Mouse (Mus musculus): ENCODE results near the gene Vwce. TPM values are rescaled to one million over a fixed set of nuclear protein-coding genes. Genes with fewer than 3 reads are reported as not detected.
A peak's percentile ranks its signal among the peaks of the same experiment; 100 is the strongest.

Vwce gene
- polyA plus RNA-seq, 1 experiment from 2014 or later = 0.39 TPM

GRCm38 (mm10) chr19:10657742-10658141, 23.7 kb downstream of the Vwce start:
- no peak overlapping the region for H3K27ac ChIP-seq (replicated peaks)
- H3K27me3 ChIP-seq = no peaks in the 10 kb centered on the region
- no peaks in the 10 kb centered on the region for H3K9me3 ChIP-seq
- H3K36me3 ChIP-seq = no peaks in the 10 kb centered on the region
- WGBS = 92% methylated on average over 5 of the region's 5 CpGs
- H3K9ac ChIP-seq (replicated peaks) = no peak overlapping the region
- no peak for ATAC-seq (replicated peaks)
- H3K4me3 ChIP-seq = no peak overlapping the region
- H3K4me2 ChIP-seq (replicated peaks) = no peak overlapping the region
- no peaks in the 10 kb centered on the region for H3K4me1 ChIP-seq

DNA sequence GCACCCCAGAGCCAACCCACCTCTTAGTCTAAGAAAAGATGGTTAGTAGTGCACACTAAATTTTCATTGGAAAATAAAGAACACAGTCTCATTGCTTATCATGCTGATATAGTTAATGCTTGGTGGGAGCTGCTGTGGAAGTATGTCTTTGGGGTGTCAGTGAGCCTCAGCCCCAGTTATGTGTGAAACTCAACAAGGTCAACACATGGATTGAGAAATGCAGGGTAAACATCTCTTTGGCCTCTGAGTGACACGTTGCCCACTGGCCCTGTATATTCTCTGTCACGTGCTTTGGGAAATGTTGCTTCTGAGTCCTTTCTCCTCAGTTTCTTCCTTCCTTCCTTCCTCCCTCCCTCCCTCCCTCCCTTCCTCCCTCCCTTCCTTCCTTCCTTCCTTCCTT, 24.4 kb downstream of the Vwce start:
- H3K27ac ChIP-seq (replicated peaks) = no peak overlapping the region
- H3K4me1 ChIP-seq = no peaks in the 10 kb centered on the region
- H3K27me3 ChIP-seq = no peaks in the 10 kb centered on the region
- H3K36me3 ChIP-seq = no peaks in the 10 kb centered on the region
- 89% methylated on average over 2 of the region's 2 CpGs for WGBS
- no peak for ATAC-seq (replicated peaks)
- H3K4me3 ChIP-seq = no peak overlapping the region
- H3K4me2 ChIP-seq (replicated peaks) = no peak overlapping the region
- H3K9me3 ChIP-seq = no peaks in the 10 kb centered on the region
- no peak overlapping the region for H3K9ac ChIP-seq (replicated peaks)

DNA sequence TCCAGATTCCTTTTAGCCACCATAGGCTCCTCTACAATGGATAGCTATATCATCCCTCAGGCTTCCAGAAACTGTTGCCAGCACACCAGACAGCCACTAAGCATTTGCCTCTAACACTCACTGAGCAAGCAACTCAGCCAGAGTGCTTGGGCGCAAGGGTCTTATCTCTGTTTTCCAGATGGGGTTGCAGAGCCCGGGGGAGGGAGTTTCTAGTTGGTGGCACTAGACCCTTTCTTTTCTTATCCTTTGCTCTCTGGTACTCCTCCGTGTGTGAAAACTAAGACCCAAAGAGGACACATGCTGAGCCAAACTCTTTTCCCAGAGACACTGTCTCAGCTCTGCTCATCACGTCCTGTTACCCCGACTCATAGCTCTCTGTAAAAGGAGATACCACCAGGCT, 27.4 kb downstream of the Vwce start:
- no peaks in the 10 kb centered on the region for H3K9me3 ChIP-seq
- H3K27me3 ChIP-seq = no peaks in the 10 kb centered on the region
- 76% methylated on average over 5 of the region's 5 CpGs for WGBS
- no peak overlapping the region for H3K9ac ChIP-seq (replicated peaks)
- H3K27ac ChIP-seq (replicated peaks) = no peak overlapping the region
- no peak overlapping the region for H3K4me2 ChIP-seq (replicated peaks)
- no peaks in the 10 kb centered on the region for H3K4me1 ChIP-seq
- H3K36me3 ChIP-seq = no peaks in the 10 kb centered on the region
- H3K4me3 ChIP-seq = no peak overlapping the region
- no peak for ATAC-seq (replicated peaks)

- Histone ChIP-seq H3K36me3 (no peaks in the 10 kb centered on the region), H3K4me3 (no peak overlapping the region), H3K4me2 (replicated peaks) (no peak overlapping the region), H3K4me1 (no peaks in the 10 kb centered on the region), H3K9ac (replicated peaks) (no peak overlapping the region), H3K27ac (replicated peaks) (no peak overlapping the region), H3K27me3 (no peaks in the 10 kb centered on the region), H3K9me3 (no peaks in the 10 kb centered on the region)
- 81% methylated on average over 2 of the region's 2 CpGs for WGBS
- ATAC-seq (replicated peaks) = no peak
These were observed 27.9 kb downstream of the Vwce start for GRCm38 (mm10) chr19:10661919-10662318.

DNA sequence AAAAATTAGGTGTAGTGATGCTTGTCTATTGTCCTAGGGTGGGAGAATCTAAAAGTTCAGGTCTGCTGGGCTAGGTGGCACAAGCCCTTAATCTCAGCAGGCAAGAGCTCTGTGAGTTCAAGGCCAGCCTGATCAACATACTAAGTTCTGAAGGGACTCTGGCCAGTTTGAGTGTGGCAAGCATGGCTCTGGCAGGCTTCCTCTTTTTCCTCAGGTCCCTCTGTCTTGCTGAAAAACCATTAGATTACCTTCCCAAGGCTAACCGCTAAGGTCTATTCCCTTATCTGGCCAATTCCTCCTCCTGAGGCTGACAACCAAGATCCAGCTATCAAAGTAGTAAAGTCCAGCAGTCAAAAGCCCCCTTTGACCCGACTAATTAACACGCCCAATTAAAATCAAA, 28.7 kb downstream of the Vwce start:
- no peak overlapping the region for H3K4me2 ChIP-seq (replicated peaks)
- no peak overlapping the region for H3K9ac ChIP-seq (replicated peaks)
- no peaks in the 10 kb centered on the region for H3K27me3 ChIP-seq
- no peak for ATAC-seq (replicated peaks)
- no peak overlapping the region for H3K4me3 ChIP-seq
- H3K36me3 ChIP-seq = no peaks in the 10 kb centered on the region
- H3K4me1 ChIP-seq = no peaks in the 10 kb centered on the region
- H3K9me3 ChIP-seq = no peaks in the 10 kb centered on the region
- no peak overlapping the region for H3K27ac ChIP-seq (replicated peaks)
- WGBS = 86% methylated on average over 3 of the region's 3 CpGs

DNA sequence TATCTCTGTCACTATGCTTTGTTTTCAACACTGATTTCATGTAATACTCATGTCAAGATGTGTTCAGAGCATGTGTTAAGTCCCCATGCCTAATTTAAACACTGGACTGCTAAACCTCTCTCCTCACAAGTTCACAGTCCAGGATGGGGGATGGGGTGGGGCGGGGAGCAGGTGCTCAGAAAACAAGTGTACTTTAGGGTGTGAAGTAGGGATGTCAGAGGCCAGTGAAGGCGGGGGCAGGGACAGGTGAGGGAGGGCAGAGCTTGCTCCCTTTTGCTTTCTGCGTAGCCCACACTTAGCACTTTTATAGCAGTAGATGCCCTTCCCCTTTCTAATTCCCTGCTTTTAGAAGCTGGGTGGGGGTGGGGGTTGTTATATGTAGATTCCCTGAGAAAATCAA, 31.1 kb downstream of the Vwce start:
- Histone ChIP-seq H3K27me3 (no peaks in the 10 kb centered on the region), H3K9ac (replicated peaks) (no peak overlapping the region), H3K9me3 (no peaks in the 10 kb centered on the region), H3K27ac (replicated peaks) (no peak overlapping the region), H3K4me1 (no peaks in the 10 kb centered on the region), H3K36me3 (no peaks in the 10 kb centered on the region), H3K4me2 (replicated peaks) (no peak overlapping the region), H3K4me3 (no peak overlapping the region)
- WGBS = 68% methylated on average over 3 of the region's 3 CpGs
- ATAC-seq (replicated peaks) = peak; percentile 35; the same call in 1 of the 2 replicates

DNA sequence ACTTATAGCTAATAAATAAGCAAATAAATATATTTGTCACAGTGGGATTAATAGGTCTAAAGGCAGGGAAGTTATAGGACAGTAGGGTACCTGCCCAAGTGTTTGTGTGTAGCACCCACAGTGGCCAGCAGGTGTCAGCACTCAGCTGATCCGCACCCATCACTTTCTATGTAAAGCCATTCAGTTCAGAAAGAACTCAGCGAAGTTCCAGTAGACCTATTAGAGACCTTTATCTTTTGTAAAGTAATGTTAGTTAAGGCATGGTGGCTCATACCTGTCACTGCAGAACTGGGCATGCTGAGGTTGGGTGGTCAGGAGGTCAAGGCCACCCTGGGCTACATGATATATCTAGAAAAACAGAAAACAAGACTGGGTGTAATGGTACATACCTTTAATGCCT, 31.5 kb downstream of the Vwce start:
- H3K4me1 ChIP-seq = no peaks in the 10 kb centered on the region
- ATAC-seq (replicated peaks) = peak; percentile 75
- WGBS = 14% methylated on average over 2 of the region's 2 CpGs

GRCm38 (mm10) chr19:10671319-10671718, 37.3 kb downstream of the Vwce start:
- no peak overlapping the region for H3K4me2 ChIP-seq (replicated peaks)
- no peak overlapping the region for H3K9ac ChIP-seq (replicated peaks)
- ATAC-seq (replicated peaks) = no peak
- no peaks in the 10 kb centered on the region for H3K9me3 ChIP-seq
- H3K36me3 ChIP-seq = no peaks in the 10 kb centered on the region
- no peaks in the 10 kb centered on the region for H3K27me3 ChIP-seq
- H3K4me3 ChIP-seq = no peak overlapping the region
- WGBS = 73% methylated on average over 4 of the region's 4 CpGs
- H3K27ac ChIP-seq (replicated peaks) = no peak overlapping the region
- no peaks in the 10 kb centered on the region for H3K4me1 ChIP-seq

More for the DNA sequence above, 31.5 kb downstream of the Vwce start:
- H3K36me3 ChIP-seq = no peaks in the 10 kb centered on the region
- no peaks in the 10 kb centered on the region for H3K27me3 ChIP-seq
- no peaks in the 10 kb centered on the region for H3K9me3 ChIP-seq
- no peak overlapping the region for H3K4me3 ChIP-seq
- H3K27ac ChIP-seq (replicated peaks) = no peak overlapping the region
- no peak overlapping the region for H3K9ac ChIP-seq (replicated peaks)
- no peak overlapping the region for H3K4me2 ChIP-seq (replicated peaks)

DNA sequence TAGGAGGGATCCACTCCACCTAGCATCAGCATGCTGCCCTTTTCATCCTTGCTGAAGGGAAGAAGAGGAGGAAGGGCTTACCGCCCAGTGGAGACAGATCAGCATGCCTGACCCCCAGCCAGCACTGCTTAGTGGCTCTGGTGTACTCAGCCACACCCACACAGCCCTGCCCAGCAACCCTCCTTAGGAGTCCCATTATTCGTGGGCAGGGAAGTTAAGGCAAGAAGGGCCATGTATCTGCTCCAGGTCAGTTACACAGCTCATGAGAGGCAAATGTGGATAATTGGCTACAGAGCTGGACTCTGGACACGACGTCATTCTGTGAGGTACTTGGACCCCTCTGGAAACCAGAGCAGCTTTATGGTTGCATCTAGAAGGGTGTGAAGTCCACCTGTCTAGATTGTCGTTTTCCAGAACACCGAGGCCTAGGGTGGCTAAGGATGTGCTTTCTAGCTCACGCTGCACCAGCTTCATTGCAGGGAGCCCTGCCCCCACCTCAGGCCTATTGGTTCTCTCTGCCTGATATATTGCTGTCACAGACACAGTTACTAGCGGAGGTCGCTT, 37.9 kb downstream of the Vwce start:
- no peak overlapping the region for H3K4me2 ChIP-seq (replicated peaks)
- no peak overlapping the region for H3K27ac ChIP-seq (replicated peaks)
- no peaks in the 10 kb centered on the region for H3K27me3 ChIP-seq
- H3K9ac ChIP-seq (replicated peaks) = no peak overlapping the region
- ATAC-seq (replicated peaks) = no peak
- H3K9me3 ChIP-seq = no peaks in the 10 kb centered on the region
- H3K4me3 ChIP-seq = no peak overlapping the region
- WGBS = 75% methylated on average over 9 of the region's 9 CpGs
- no peaks in the 10 kb centered on the region for H3K4me1 ChIP-seq
- H3K36me3 ChIP-seq = no peaks in the 10 kb centered on the region

GRCm38 (mm10) chr19:10673275-10673674, 39.3 kb downstream of the Vwce start:
- no peaks in the 10 kb centered on the region for H3K9me3 ChIP-seq
- no peaks in the 10 kb centered on the region for H3K36me3 ChIP-seq
- H3K4me3 ChIP-seq = no peak overlapping the region
- no peaks in the 10 kb centered on the region for H3K27me3 ChIP-seq
- no peak overlapping the region for H3K27ac ChIP-seq (replicated peaks)
- H3K4me2 ChIP-seq (replicated peaks) = no peak overlapping the region
- H3K4me1 ChIP-seq = no peaks in the 10 kb centered on the region
- H3K9ac ChIP-seq (replicated peaks) = no peak overlapping the region
- WGBS = 60% methylated on average over 1 of the region's 1 CpGs
- no peak for ATAC-seq (replicated peaks)

DNA sequence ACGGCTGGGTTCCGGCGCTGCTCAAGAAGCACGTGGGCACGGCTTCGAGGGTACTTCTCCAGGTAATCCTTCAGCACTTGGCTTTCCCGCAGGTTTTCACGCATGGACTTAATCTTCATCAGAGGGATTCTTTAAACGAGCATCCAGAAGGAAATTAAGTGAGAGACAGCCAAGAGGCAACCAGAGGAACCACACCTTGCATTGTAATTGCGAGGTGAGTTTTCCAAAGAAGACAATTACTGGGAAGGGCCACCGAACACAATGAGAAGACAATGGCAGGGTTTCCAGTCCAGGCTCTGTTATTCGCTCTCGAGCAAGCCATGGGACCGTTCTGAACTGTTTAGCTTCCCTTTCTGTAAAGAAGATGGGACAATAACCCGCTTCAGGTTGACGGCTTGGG, 42.6 kb downstream of the Vwce start:
- no peak for ATAC-seq (replicated peaks)
- Histone ChIP-seq H3K9me3 (no peaks in the 10 kb centered on the region), H3K4me2 (replicated peaks) (no peak overlapping the region), H3K27ac (replicated peaks) (no peak overlapping the region), H3K36me3 (no peaks in the 10 kb centered on the region), H3K4me3 (no peak overlapping the region), H3K9ac (replicated peaks) (no peak overlapping the region), H3K4me1 (peaks cover 6% of the 10 kb centered on the region), H3K27me3 (no peaks in the 10 kb centered on the region)
- WGBS = 73% methylated on average over 16 of the region's 16 CpGs

DNA sequence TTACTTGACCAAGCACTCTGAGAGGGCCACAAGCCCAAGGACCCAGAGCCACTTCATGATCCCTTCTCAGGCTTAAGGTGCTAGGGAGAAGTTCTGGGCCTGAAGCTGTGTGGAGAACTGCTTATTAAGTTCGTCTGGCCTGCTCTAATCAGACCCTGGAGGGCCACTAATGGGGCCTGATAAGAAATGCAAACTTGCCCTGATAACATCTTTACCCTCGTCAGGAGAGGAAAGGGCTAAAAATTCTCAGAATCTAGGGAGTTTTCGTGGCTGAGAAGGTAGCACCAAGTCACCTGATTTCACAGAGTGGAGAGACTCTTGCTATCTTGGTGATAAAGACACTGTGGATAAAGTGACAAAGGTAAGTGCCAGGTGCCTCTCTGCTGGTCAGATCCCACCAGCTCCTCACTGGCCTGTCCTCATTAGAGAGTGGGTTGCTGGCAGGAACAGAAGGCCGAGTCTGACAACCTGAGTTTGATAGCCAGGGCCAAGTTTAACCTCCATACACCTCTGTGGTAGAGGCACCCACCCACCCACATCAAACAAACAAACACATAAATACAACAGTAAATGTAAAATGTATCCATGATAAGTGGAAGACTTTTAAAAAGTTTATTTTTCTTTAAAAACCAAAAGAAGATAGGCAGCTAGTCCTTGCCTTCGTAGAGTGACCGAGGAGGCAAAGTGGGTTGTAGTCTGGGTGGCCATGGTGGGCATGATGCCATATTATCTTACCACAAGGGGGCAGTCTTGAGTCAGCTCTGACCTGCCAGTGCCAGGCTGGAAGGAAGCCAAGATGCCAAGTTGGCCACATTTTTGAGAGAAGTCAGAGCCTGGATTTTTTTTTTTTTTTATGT, 44.1 kb downstream of the Vwce start, which contains the start of gene Pga5:
Gene Pga5 (minus strand): TSS at position 157 of the 857 bp plus-strand sequence.
- Histone ChIP-seq H3K27ac (replicated peaks) (peak within 1 kb of the TSS; percentile 54), H3K4me3 (no peak within 1 kb of the TSS), H3K9me3 (no peaks in the 10 kb centered on the region), H3K27me3 (no peaks in the 10 kb centered on the region), H3K4me2 (replicated peaks) (no peak within 1 kb of the TSS), H3K36me3 (no peaks in the 10 kb centered on the region), H3K4me1 (peaks cover 6% of the 10 kb centered on the region), H3K9ac (replicated peaks) (peak within 1 kb of the TSS; percentile 20; the same call in 1 of the 2 replicates)
- WGBS = 46% methylated on average over 6 of the region's 6 CpGs
- ATAC-seq (replicated peaks) = peak; percentile 66

GRCm38 (mm10) chr19:10678772-10679067, 44.7 kb downstream of the Vwce start:
- H3K27ac ChIP-seq (replicated peaks) = peak overlapping the region; percentile 54
- peak overlapping the region; percentile 20; the same call in 1 of the 2 replicates for H3K9ac ChIP-seq (replicated peaks)
- peak; percentile 74 for ATAC-seq (replicated peaks)
- peaks cover 6% of the 10 kb centered on the region for H3K4me1 ChIP-seq
- H3K36me3 ChIP-seq = no peaks in the 10 kb centered on the region
- H3K27me3 ChIP-seq = no peaks in the 10 kb centered on the region
- no peak overlapping the region for H3K4me3 ChIP-seq
- H3K9me3 ChIP-seq = no peaks in the 10 kb centered on the region
- 76% methylated on average over 1 of the region's 1 CpGs for WGBS
- H3K4me2 ChIP-seq (replicated peaks) = no peak overlapping the region

Data from forebrain, embryonic 15.5 days (tissue).